15 mouse cellular contexts compared by ENCODE assay signal in the genomic region with DNA sequence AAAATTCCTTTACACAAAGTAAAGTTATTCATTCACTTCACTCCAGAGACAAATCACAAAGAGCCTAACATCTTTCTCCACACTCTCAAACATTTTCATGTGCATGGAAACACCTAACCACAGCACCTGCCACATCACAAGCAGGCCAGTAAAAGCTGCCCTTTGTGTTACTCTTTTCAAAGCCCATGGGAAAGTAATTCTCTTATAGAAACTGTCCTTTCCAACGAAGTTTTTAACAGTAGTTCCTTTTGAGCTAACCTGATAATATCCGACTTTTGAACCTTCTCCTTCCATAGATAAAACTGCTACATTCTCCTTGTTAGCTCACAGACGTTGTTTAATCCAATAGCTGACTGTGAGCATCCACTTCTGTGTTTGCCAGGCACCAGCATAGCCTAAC.
DNase-seq lines count a peak whose midpoint lies in the region.
"Had no signal": no experiment of that assay in that cellular context is flagged by ENCODE, and none has a peak within 500 bp of the region (broad histone marks: within the 10 kb centered on the region; RNA-seq: fewer than 3 reads in every experiment).

No protein-coding gene starts in this region.

- DNase-seq in 416B (ENCODE audit: low read depth) = peak; percentile 71
- DNase-seq in CD4-positive helper T cell, adult 2 months (ENCODE audit: low read depth, low spot score) = peak; percentile 71
- DNase-seq in induced T-regulatory cell, adult 2 months (ENCODE audit: low read depth) = peak; percentile 55
- DNase-seq in thymus, postnatal 10 days (ENCODE audit: low spot score in 2 of 2) = peak; percentile 42 to 57
- DNase-seq in kidney, postnatal 36 days = no peak
- DNase-seq in urinary bladder, postnatal 4 days (ENCODE audit: low spot score in 2 of 2) = no peak
- no peak for DNase-seq in kidney, postnatal 10 days
- DNase-seq: adrenal gland, postnatal 25 days; cerebellum, postnatal 10 days; gastrocnemius, postnatal 10 days; heart, adult 18-20 months; heart, postnatal 4 days; kidney, adult 11 months; lung, adult 2 months; lung, postnatal 14 days had no signal

Comparison
In these comparisons a context has a peak if more than half of its experiments do, and no peak if none do; other contexts are left out.
1. DNase-seq: peak in 416B (single experiment), CD4-positive helper T cell, adult 2 months (single experiment), induced T-regulatory cell, adult 2 months (single experiment) and thymus, postnatal 10 days (2 of 2); none in kidney, postnatal 36 days (0 of 2), urinary bladder, postnatal 4 days (0 of 2) and kidney, postnatal 10 days (single experiment).